Mouse (Mus musculus) spleen, adult 2 months (tissue): ENCODE results near the gene Atg10.

Experiments used
- CTCF ChIP-seq: fragments of 200-500 bp; IDR thresholded peaks from 2 replicates; pipeline ENCODE4 v1.5.1; 2011; ENCODE audit warnings: mild to moderate bottlenecking, inconsistent platforms; ENCODE audit not compliant: insufficient read depth, insufficient read length, insufficient replicate concordance; ENCODE audit errors: extremely low read depth
- POLR2A ChIP-seq: fragments of 200-500 bp; IDR thresholded peaks from 2 replicates; pipeline ENCODE4 v1.6.1; 2011; ENCODE audit warnings: low read depth, low read length, inconsistent platforms

DNA sequence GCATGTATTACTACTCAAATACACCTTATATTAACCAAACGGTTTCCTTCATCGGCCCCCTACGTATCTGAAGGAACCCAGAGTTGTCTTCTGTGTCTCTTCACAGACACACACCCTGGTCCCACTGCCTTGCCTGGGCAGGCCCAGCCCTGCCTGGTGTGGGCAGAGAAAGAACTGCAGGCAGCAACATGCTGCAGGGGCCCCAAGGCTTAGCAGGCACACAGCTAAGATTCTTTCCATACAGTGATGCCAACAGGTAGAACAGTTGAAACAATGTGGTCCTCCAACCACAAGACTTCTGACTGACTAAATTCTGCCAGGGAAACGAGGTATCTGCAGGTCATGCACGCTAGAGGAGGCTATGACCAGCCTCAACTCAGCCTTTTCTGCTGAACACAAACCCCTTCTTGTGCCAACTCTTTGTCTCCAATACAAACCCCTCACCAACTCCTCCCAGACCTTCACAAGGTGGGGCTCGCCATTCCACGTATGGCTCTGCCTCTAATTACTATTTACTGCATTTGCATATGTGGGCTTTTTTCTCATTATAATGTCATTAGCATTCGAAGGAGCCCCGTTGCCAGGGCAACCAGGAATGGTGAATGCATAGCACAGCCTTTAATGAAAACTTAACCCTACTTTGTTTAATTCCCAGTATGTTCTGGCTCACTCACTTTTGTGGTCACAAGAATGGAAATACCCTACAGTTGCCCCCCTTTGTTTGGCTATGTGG is 45.2 kb downstream of the Atg10 start:
- TF ChIP-seq POLR2A (no peak), CTCF (no peak)
